Mouse (Mus musculus): ENCODE measurements around the gene Poldip2. TPM values are rescaled to one million over a fixed set of nuclear protein-coding genes. Genes with fewer than 3 reads are reported as not detected.

Poldip2 gene
- polyA plus RNA-seq, 1 experiment from 2014 or later: 192 TPM

- no peaks in the 10 kb centered on the region for H3K9me3 ChIP-seq (ENCODE audit: low read length)
- H3K27me3 ChIP-seq (ENCODE audit: insufficient read depth, low read length): peaks cover 34% of the 10 kb centered on the region
- ATAC-seq (ENCODE audit: low FRiP score, low TSS enrichment): no peak
- no peak overlapping the region for H3K4me2 ChIP-seq (replicated peaks; ENCODE audit: low read depth, low read length)
- no peak overlapping the region for H3K9ac ChIP-seq (replicated peaks; ENCODE audit: low read length)
- H3K4me3 ChIP-seq (ENCODE audit: low read length): no peak overlapping the region
- H3K36me3 ChIP-seq (ENCODE audit: insufficient read depth, low read length): no peaks in the 10 kb centered on the region
- no peak overlapping the region for H3K27ac ChIP-seq (ENCODE audit: low read length)
- peaks cover 17% of the 10 kb centered on the region for H3K4me1 ChIP-seq (ENCODE audit: insufficient read depth, low read length)
- WGBS: 40% methylated on average over 16 of the region's 16 CpGs
Measured at GRCm38 (mm10) chr11:78499543-78499942, 12.4 kb upstream of the Poldip2 start.

- H3K36me3 ChIP-seq (ENCODE audit: insufficient read depth, low read length): no peaks in the 10 kb centered on the region
- no peak for ATAC-seq (ENCODE audit: low FRiP score, low TSS enrichment)
- no peak overlapping the region for H3K9ac ChIP-seq (replicated peaks; ENCODE audit: low read length)
- H3K4me3 ChIP-seq (ENCODE audit: low read length): no peak overlapping the region
- H3K27me3 ChIP-seq (ENCODE audit: insufficient read depth, low read length): peaks cover 26% of the 10 kb centered on the region
- H3K27ac ChIP-seq (ENCODE audit: low read length): no peak overlapping the region
- 73% methylated on average over 9 of the region's 9 CpGs for WGBS
- H3K4me2 ChIP-seq (replicated peaks; ENCODE audit: low read depth, low read length): no peak overlapping the region
- no peaks in the 10 kb centered on the region for H3K9me3 ChIP-seq (ENCODE audit: low read length)
- peaks cover 17% of the 10 kb centered on the region for H3K4me1 ChIP-seq (ENCODE audit: insufficient read depth, low read length)
Measured at GRCm38 (mm10) chr11:78500623-78501202, 11.3 kb upstream of the Poldip2 start.

GRCm38 (mm10) chr11:78501529-78501928 lies 10.5 kb upstream of the Poldip2 start:
- Histone ChIP-seq H3K27ac (ENCODE audit: low read length) (no peak overlapping the region), H3K4me2 (replicated peaks; ENCODE audit: low read depth, low read length) (no peak overlapping the region), H3K9me3 (ENCODE audit: low read length) (no peaks in the 10 kb centered on the region), H3K4me1 (ENCODE audit: insufficient read depth, low read length) (peaks cover 15% of the 10 kb centered on the region), H3K36me3 (ENCODE audit: insufficient read depth, low read length) (peaks cover 3% of the 10 kb centered on the region; the same call in 1 of the 2 replicates), H3K9ac (replicated peaks; ENCODE audit: low read length) (no peak overlapping the region), H3K4me3 (ENCODE audit: low read length) (no peak overlapping the region), H3K27me3 (ENCODE audit: insufficient read depth, low read length) (peaks cover 17% of the 10 kb centered on the region)
- 80% methylated on average over 20 of the region's 20 CpGs for WGBS
- ATAC-seq (ENCODE audit: low FRiP score, low TSS enrichment): no peak

GRCm38 (mm10) chr11:78502909-78503650 lies 8.9 kb upstream of the Poldip2 start, which contains the start of gene Sebox:
Gene Sebox, plus strand, starts transcription at chr11:78503447.
- H3K4me1 ChIP-seq (ENCODE audit: insufficient read depth, low read length): peaks cover 1% of the 10 kb centered on the region
- H3K4me2 ChIP-seq (replicated peaks; ENCODE audit: low read depth, low read length): no peak within 1 kb of the TSS
- H3K27me3 ChIP-seq (ENCODE audit: insufficient read depth, low read length): peaks cover 16% of the 10 kb centered on the region
- no peak within 1 kb of the TSS for H3K9ac ChIP-seq (replicated peaks; ENCODE audit: low read length)
- no peak within 1 kb of the TSS for H3K27ac ChIP-seq (ENCODE audit: low read length)
- 78% methylated on average over 7 of the region's 7 CpGs for WGBS
- H3K36me3 ChIP-seq (ENCODE audit: insufficient read depth, low read length): peaks cover 18% of the 10 kb centered on the region
- ATAC-seq (ENCODE audit: low FRiP score, low TSS enrichment): no peak
- H3K4me3 ChIP-seq (ENCODE audit: low read length): no peak within 1 kb of the TSS
- H3K9me3 ChIP-seq (ENCODE audit: low read length): no peaks in the 10 kb centered on the region

- ATAC-seq (ENCODE audit: low FRiP score, low TSS enrichment): no peak
Measured at GRCm38 (mm10) chr11:78505430-78505829, 6.6 kb upstream of the Poldip2 start.

GRCm38 (mm10) chr11:78509148-78509547 lies 2.8 kb upstream of the Poldip2 start:
- 79% methylated on average over 5 of the region's 5 CpGs for WGBS
- Histone ChIP-seq H3K27me3 (ENCODE audit: insufficient read depth, low read length) (no peaks in the 10 kb centered on the region), H3K4me2 (replicated peaks; ENCODE audit: low read depth, low read length) (no peak overlapping the region), H3K27ac (ENCODE audit: low read length) (no peak overlapping the region), H3K9ac (replicated peaks; ENCODE audit: low read length) (no peak overlapping the region), H3K4me3 (ENCODE audit: low read length) (no peak overlapping the region), H3K9me3 (ENCODE audit: low read length) (no peaks in the 10 kb centered on the region), H3K4me1 (ENCODE audit: insufficient read depth, low read length) (peaks cover 18% of the 10 kb centered on the region), H3K36me3 (ENCODE audit: insufficient read depth, low read length) (peaks cover 32% of the 10 kb centered on the region)
- no peak for ATAC-seq (ENCODE audit: low FRiP score, low TSS enrichment)

More at GRCm38 (mm10) chr11:78505430-78505829, 6.6 kb upstream of the Poldip2 start:
- Histone ChIP-seq H3K4me1 (ENCODE audit: insufficient read depth, low read length) (no peaks in the 10 kb centered on the region), H3K4me3 (ENCODE audit: low read length) (no peak overlapping the region), H3K4me2 (replicated peaks; ENCODE audit: low read depth, low read length) (no peak overlapping the region), H3K9me3 (ENCODE audit: low read length) (no peaks in the 10 kb centered on the region), H3K27ac (ENCODE audit: low read length) (no peak overlapping the region), H3K9ac (replicated peaks; ENCODE audit: low read length) (no peak overlapping the region), H3K36me3 (ENCODE audit: insufficient read depth, low read length) (peaks cover 30% of the 10 kb centered on the region), H3K27me3 (ENCODE audit: insufficient read depth, low read length) (peaks cover 7% of the 10 kb centered on the region)
- 82% methylated on average over 3 of the region's 3 CpGs for WGBS

GRCm38 (mm10) chr11:78513106-78513790 lies 1.3 kb downstream of the Poldip2 start:
- Histone ChIP-seq H3K4me2 (replicated peaks; ENCODE audit: low read depth, low read length) (peak overlapping the region; percentile 58), H3K9me3 (ENCODE audit: low read length) (no peaks in the 10 kb centered on the region), H3K4me3 (ENCODE audit: low read length) (peak overlapping the region; percentile 81), H3K4me1 (ENCODE audit: insufficient read depth, low read length) (peaks cover 18% of the 10 kb centered on the region), H3K9ac (replicated peaks; ENCODE audit: low read length) (peak overlapping the region; percentile 95), H3K36me3 (ENCODE audit: insufficient read depth, low read length) (peaks cover 47% of the 10 kb centered on the region), H3K27ac (ENCODE audit: low read length) (no peak overlapping the region), H3K27me3 (ENCODE audit: insufficient read depth, low read length) (no peaks in the 10 kb centered on the region)
- 69% methylated on average over 3 of the region's 3 CpGs for WGBS
- no peak for ATAC-seq (ENCODE audit: low FRiP score, low TSS enrichment)

GRCm38 (mm10) chr11:78515549-78516325 lies 3.7 kb downstream of the Poldip2 start:
- peaks cover 18% of the 10 kb centered on the region for H3K4me1 ChIP-seq (ENCODE audit: insufficient read depth, low read length)
- H3K9me3 ChIP-seq (ENCODE audit: low read length): no peaks in the 10 kb centered on the region
- H3K36me3 ChIP-seq (ENCODE audit: insufficient read depth, low read length): peaks cover 58% of the 10 kb centered on the region
- no peak overlapping the region for H3K4me3 ChIP-seq (ENCODE audit: low read length)
- H3K27me3 ChIP-seq (ENCODE audit: insufficient read depth, low read length): no peaks in the 10 kb centered on the region
- no peak overlapping the region for H3K4me2 ChIP-seq (replicated peaks; ENCODE audit: low read depth, low read length)
- no peak for ATAC-seq (ENCODE audit: low FRiP score, low TSS enrichment)
- H3K9ac ChIP-seq (replicated peaks; ENCODE audit: low read length): no peak overlapping the region
- 75% methylated on average over 2 of the region's 2 CpGs for WGBS
- H3K27ac ChIP-seq (ENCODE audit: low read length): no peak overlapping the region

GRCm38 (mm10) chr11:78518931-78519330 lies 6.9 kb downstream of the Poldip2 start:
- 91% methylated on average over 10 of the region's 10 CpGs for WGBS
- no peak overlapping the region for H3K9ac ChIP-seq (replicated peaks; ENCODE audit: low read length)
- no peaks in the 10 kb centered on the region for H3K4me1 ChIP-seq (ENCODE audit: insufficient read depth, low read length)
- no peaks in the 10 kb centered on the region for H3K27me3 ChIP-seq (ENCODE audit: insufficient read depth, low read length)
- H3K9me3 ChIP-seq (ENCODE audit: low read length): no peaks in the 10 kb centered on the region
- no peak overlapping the region for H3K27ac ChIP-seq (ENCODE audit: low read length)
- H3K4me2 ChIP-seq (replicated peaks; ENCODE audit: low read depth, low read length): no peak overlapping the region
- ATAC-seq (ENCODE audit: low FRiP score, low TSS enrichment): no peak
- H3K36me3 ChIP-seq (ENCODE audit: insufficient read depth, low read length): peaks cover 87% of the 10 kb centered on the region
- H3K4me3 ChIP-seq (ENCODE audit: low read length): no peak overlapping the region

Measured in kidney, embryonic 16.5 days (tissue).